Comparison of ENCODE assay signal across 28 mouse cellular contexts in the genomic region with DNA sequence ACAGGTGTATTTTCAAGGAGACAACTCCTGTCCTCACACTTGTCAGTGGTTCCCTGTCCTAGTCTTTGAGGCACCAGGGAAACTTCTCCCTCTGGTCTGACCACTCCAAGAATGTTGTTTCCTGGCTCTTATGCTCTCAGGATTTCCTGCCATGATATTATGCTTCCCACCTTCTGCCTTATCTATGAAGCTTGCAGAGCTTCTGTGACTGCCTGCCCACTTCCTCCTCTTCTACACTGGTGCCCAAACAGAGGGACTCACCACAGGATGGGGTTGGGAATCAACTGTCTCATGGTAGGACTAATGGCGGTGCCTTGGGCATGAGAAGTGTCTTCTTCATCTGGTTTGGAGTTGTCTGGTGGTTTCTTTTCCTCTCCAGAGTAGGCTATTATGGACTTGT.
"Had no signal": no experiment of that assay in that cellular context is flagged by ENCODE, and none has a peak within 500 bp of the region (broad histone marks: within the 10 kb centered on the region; RNA-seq: fewer than 3 reads in every experiment).

No protein-coding gene starts in this region.

- H3K36me3 ChIP-seq: embryonic facial prominence, embryonic 10.5 days; embryonic facial prominence, embryonic 12.5 days; embryonic facial prominence, embryonic 13.5 days; embryonic facial prominence, embryonic 15.5 days; forebrain, embryonic 10.5 days; forebrain, embryonic 12.5 days; forebrain, embryonic 15.5 days had no signal

- H3K4me1 ChIP-seq: embryonic facial prominence, embryonic 15.5 days had no signal

- ATAC-seq: forebrain, embryonic 13.5 days; forebrain, embryonic 14.5 days; forebrain, embryonic 15.5 days; forebrain, embryonic 16.5 days; forebrain, postnatal 0 days had no signal

- DNase-seq: cerebellum, adult 2 months; cerebellum, adult 8-10 months; cerebellum, adult 9-10 months; cerebellum, adult 9-11 months; cerebellum, postnatal 10 days; cerebellum, postnatal 14 days; cerebellum, postnatal 25 days; cerebellum, postnatal 36 days; embryo, embryonic 11 days; forebrain, postnatal 0 days; gastrocnemius, adult 2 months; gastrocnemius, postnatal 10 days; gastrocnemius, postnatal 14 days; gastrocnemius, postnatal 25 days; heart, adult 11 months; heart, adult 18-20 months; heart, adult 2 months had no signal

- H3K9ac ChIP-seq: embryonic facial prominence, embryonic 12.5 days; embryonic facial prominence, embryonic 13.5 days; embryonic facial prominence, embryonic 15.5 days; forebrain, embryonic 12.5 days; forebrain, embryonic 13.5 days; forebrain, embryonic 15.5 days; forebrain, postnatal 0 days had no signal

- H3K27me3 ChIP-seq: embryonic facial prominence, embryonic 12.5 days; embryonic facial prominence, embryonic 13.5 days; embryonic facial prominence, embryonic 15.5 days; forebrain, embryonic 13.5 days; forebrain, embryonic 15.5 days had no signal

- H3K4me3 ChIP-seq: embryonic facial prominence, embryonic 10.5 days; embryonic facial prominence, embryonic 12.5 days; embryonic facial prominence, embryonic 13.5 days; embryonic facial prominence, embryonic 15.5 days; erythroblast, embryonic 14.5 days; forebrain, embryonic 10.5 days; forebrain, embryonic 12.5 days; forebrain, embryonic 13.5 days; forebrain, embryonic 15.5 days; gastrocnemius, adult 2 months; heart, adult 2 months had no signal

- H3K9me3 ChIP-seq: embryonic facial prominence, embryonic 10.5 days; embryonic facial prominence, embryonic 12.5 days; embryonic facial prominence, embryonic 13.5 days; embryonic facial prominence, embryonic 15.5 days; forebrain, embryonic 10.5 days; forebrain, embryonic 12.5 days; forebrain, embryonic 13.5 days; forebrain, embryonic 15.5 days had no signal

- H3K27ac ChIP-seq: embryonic facial prominence, embryonic 10.5 days; embryonic facial prominence, embryonic 12.5 days; embryonic facial prominence, embryonic 13.5 days; embryonic facial prominence, embryonic 15.5 days; forebrain, embryonic 10.5 days; forebrain, embryonic 12.5 days; forebrain, embryonic 13.5 days; forebrain, embryonic 15.5 days; gastrocnemius, adult 2 months; heart, adult 2 months had no signal

- H3K4me2 ChIP-seq: embryonic facial prominence, embryonic 12.5 days; embryonic facial prominence, embryonic 13.5 days; embryonic facial prominence, embryonic 15.5 days; forebrain, embryonic 12.5 days; forebrain, embryonic 13.5 days; forebrain, embryonic 15.5 days had no signal
